Mouse (Mus musculus) erythroblast, embryonic 14.5 days (primary cell): ENCODE data around the gene Fyn.

Experiments
- GATA1 ChIP-seq: IDR thresholded peaks from 2 replicates; pipeline ENCODE4 v1.6.1; 2012; ENCODE audit warnings: low read length, inconsistent platforms, mixed read lengths
- TAL1 ChIP-seq: IDR thresholded peaks from 3 replicates; pipeline ENCODE4 v1.6.1; 2012; ENCODE audit warnings: low read length, inconsistent platforms, mixed read lengths

- no peak for TF ChIP-seq TAL1
- no peak for TF ChIP-seq GATA1
Observed at GRCm38 (mm10) chr10:39414068-39414467, 45.4 kb downstream of the Fyn start.
